Mouse (Mus musculus) embryonic facial prominence, embryonic 12.5 days (tissue): Measurements from ENCODE around the gene Ints12. TPM values are rescaled to one million over a fixed set of nuclear protein-coding genes. Genes with fewer than 3 reads are reported as not detected.

Source experiments
- ATAC-seq: fragments of 200-750 bp; cut with Nextera tagmentation; 2 replicates; pipeline ENCODE4 v1.8.0; 2017; ENCODE audit not compliant: insufficient number of reproducible peaks, insufficient read depth, low FRiP score, low TSS enrichment
- H3K27ac ChIP-seq: fragments of 300-500 bp; sonication (generic); 2 replicates; pipeline ENCODE4 v1.5.1; 2016; ENCODE audit warnings: mild to moderate bottlenecking
- H3K27me3 ChIP-seq: fragments of 300-500 bp; sonication (generic); 2 replicates; pipeline ENCODE4 v1.6.1; 2016; ENCODE audit warnings: mild to moderate bottlenecking, moderate library complexity
- H3K36me3 ChIP-seq: fragments of 300-500 bp; sonication (generic); 2 replicates; pipeline ENCODE4 v1.6.1; 2016; ENCODE audit warnings: mild to moderate bottlenecking
- H3K4me1 ChIP-seq: fragments of 300-500 bp; sonication (generic); 2 replicates; pipeline ENCODE4 v1.6.1; 2016
- H3K4me2 ChIP-seq: fragments of 300-500 bp; sonication (generic); replicated peaks from 2 replicates; pipeline ENCODE4 v1.6.1; 2016; ENCODE audit warnings: mild to moderate bottlenecking, moderate library complexity
- H3K4me3 ChIP-seq: fragments of 300-500 bp; sonication (generic); 2 replicates; pipeline ENCODE4 v1.5.1; 2016; ENCODE audit warnings: mild to moderate bottlenecking
- H3K9ac ChIP-seq: fragments of 300-500 bp; sonication (generic); 2 replicates; pipeline ENCODE4 v1.6.1; 2016; ENCODE audit warnings: mild to moderate bottlenecking, moderate library complexity
- H3K9me3 ChIP-seq: fragments of 300-500 bp; sonication (generic); 2 replicates; pipeline ENCODE4 v1.6.1; 2016; ENCODE audit warnings: mild to moderate bottlenecking, moderate library complexity
- WGBS: fragments of 180-500 bp; shearing (Covaris S2); methylation state at CpG from one replicate; pipeline ENCODE4 v1.1.7; 2016; 5-methylcytosine and 5-hydroxymethylcytosine counted together
- polyA plus RNA-seq: library from polyadenylated mRNA; unstranded; fragments of >200 nt; fragmentation: Nextera tagmentation; extraction: Ambion mirVana; gene quantifications from 2 replicates; pipeline ENCODE4 v1.2.1, GENCODE M21; 2016

Gene Ints12
- polyA plus RNA-seq, 1 experiment from 2014 or later = 24.4 TPM

GRCm38 (mm10) chr3:133098336-133098735 lies 6.7 kb downstream of the Ints12 start:
- Histone ChIP-seq H3K27ac (no peak overlapping the region), H3K4me1 (peaks cover under 1% of the 10 kb centered on the region), H3K4me3 (no peak overlapping the region), H3K27me3 (no peaks in the 10 kb centered on the region), H3K9me3 (no peaks in the 10 kb centered on the region), H3K4me2 (no peak overlapping the region), H3K9ac (no peak overlapping the region), H3K36me3 (peaks cover 33% of the 10 kb centered on the region)
- 94% methylated on average over 4 of the region's 4 CpGs for WGBS
- no peak for ATAC-seq

GRCm38 (mm10) chr3:133098909-133099308 lies 7.3 kb downstream of the Ints12 start:
- Histone ChIP-seq H3K36me3 (peaks cover 39% of the 10 kb centered on the region), H3K27ac (no peak overlapping the region)
- ATAC-seq = no peak

GRCm38 (mm10) chr3:133103768-133104167 lies 12.1 kb downstream of the Ints12 start:
- Histone ChIP-seq H3K36me3 (peaks cover 57% of the 10 kb centered on the region), H3K4me1 (no peaks in the 10 kb centered on the region), H3K9me3 (no peaks in the 10 kb centered on the region), H3K9ac (no peak overlapping the region), H3K4me3 (no peak overlapping the region), H3K27ac (no peak overlapping the region), H3K27me3 (no peaks in the 10 kb centered on the region), H3K4me2 (no peak overlapping the region)
- ATAC-seq = no peak
- WGBS = 87% methylated on average over 3 of the region's 3 CpGs

More at GRCm38 (mm10) chr3:133098909-133099308, 7.3 kb downstream of the Ints12 start:
- Histone ChIP-seq H3K4me3 (no peak overlapping the region), H3K27me3 (no peaks in the 10 kb centered on the region), H3K9me3 (no peaks in the 10 kb centered on the region), H3K4me2 (no peak overlapping the region), H3K4me1 (no peaks in the 10 kb centered on the region; the same call in 1 of the 2 replicates), H3K9ac (no peak overlapping the region)
- 85% methylated on average over 2 of the region's 2 CpGs for WGBS

- no peak overlapping the region for H3K27ac ChIP-seq
- H3K4me3 ChIP-seq = no peak overlapping the region
- no peak overlapping the region for H3K4me2 ChIP-seq
- no peak for ATAC-seq
- no peaks in the 10 kb centered on the region for H3K9me3 ChIP-seq
- H3K9ac ChIP-seq = no peak overlapping the region
- H3K27me3 ChIP-seq = no peaks in the 10 kb centered on the region
- no peaks in the 10 kb centered on the region for H3K4me1 ChIP-seq
- peaks cover 58% of the 10 kb centered on the region for H3K36me3 ChIP-seq
- 91% methylated on average over 3 of the region's 3 CpGs for WGBS
These were observed 12.8 kb downstream of the Ints12 start for GRCm38 (mm10) chr3:133104436-133104835.

- H3K27ac ChIP-seq = no peak overlapping the region
- no peak for ATAC-seq
- no peak overlapping the region for H3K4me2 ChIP-seq
- 95% methylated on average over 4 of the region's 4 CpGs for WGBS
- no peak overlapping the region for H3K4me3 ChIP-seq
- no peaks in the 10 kb centered on the region for H3K4me1 ChIP-seq
- no peaks in the 10 kb centered on the region for H3K9me3 ChIP-seq
- H3K36me3 ChIP-seq = peaks cover 36% of the 10 kb centered on the region
- H3K27me3 ChIP-seq = no peaks in the 10 kb centered on the region
- H3K9ac ChIP-seq = no peak overlapping the region
These were observed 17.1 kb downstream of the Ints12 start for GRCm38 (mm10) chr3:133108731-133109130.

GRCm38 (mm10) chr3:133109844-133110243 lies 18.2 kb downstream of the Ints12 start:
- no peak overlapping the region for H3K4me2 ChIP-seq
- 86% methylated on average over 4 of the region's 4 CpGs for WGBS
- peaks cover 27% of the 10 kb centered on the region for H3K36me3 ChIP-seq
- H3K9me3 ChIP-seq = no peaks in the 10 kb centered on the region
- no peaks in the 10 kb centered on the region for H3K4me1 ChIP-seq
- no peak overlapping the region for H3K4me3 ChIP-seq
- H3K9ac ChIP-seq = no peak overlapping the region
- no peak for ATAC-seq
- H3K27me3 ChIP-seq = no peaks in the 10 kb centered on the region
- H3K27ac ChIP-seq = no peak overlapping the region

GRCm38 (mm10) chr3:133111741-133112140 lies 20.1 kb downstream of the Ints12 start:
- H3K4me2 ChIP-seq = no peak overlapping the region
- H3K9me3 ChIP-seq = no peaks in the 10 kb centered on the region
- H3K36me3 ChIP-seq = peaks cover 18% of the 10 kb centered on the region
- H3K4me3 ChIP-seq = no peak overlapping the region
- no peak overlapping the region for H3K9ac ChIP-seq
- no peak overlapping the region for H3K27ac ChIP-seq
- no peaks in the 10 kb centered on the region for H3K27me3 ChIP-seq
- ATAC-seq = no peak
- no peaks in the 10 kb centered on the region for H3K4me1 ChIP-seq
- 38% methylated on average over 2 of the region's 2 CpGs for WGBS

GRCm38 (mm10) chr3:133113281-133113680 lies 21.6 kb downstream of the Ints12 start:
- H3K4me1 ChIP-seq = no peaks in the 10 kb centered on the region
- no peaks in the 10 kb centered on the region for H3K27me3 ChIP-seq
- H3K4me3 ChIP-seq = no peak overlapping the region
- H3K4me2 ChIP-seq = no peak overlapping the region
- no peak overlapping the region for H3K27ac ChIP-seq
- no peak for ATAC-seq
- no peak overlapping the region for H3K9ac ChIP-seq
- peaks cover 9% of the 10 kb centered on the region for H3K36me3 ChIP-seq
- 21% methylated on average over 1 of the region's 1 CpGs for WGBS
- no peaks in the 10 kb centered on the region for H3K9me3 ChIP-seq

- ATAC-seq = no peak
- WGBS = 88% methylated on average over 5 of the region's 5 CpGs
These were observed 39.7 kb downstream of the Ints12 start for GRCm38 (mm10) chr3:133131372-133131771.

GRCm38 (mm10) chr3:133132611-133133010 lies 41.0 kb downstream of the Ints12 start:
- no peak overlapping the region for H3K4me2 ChIP-seq
- H3K4me3 ChIP-seq = no peak overlapping the region
- no peak for ATAC-seq
- 70% methylated on average over 8 of the region's 8 CpGs for WGBS
- H3K4me1 ChIP-seq = no peaks in the 10 kb centered on the region
- no peaks in the 10 kb centered on the region for H3K27me3 ChIP-seq
- H3K27ac ChIP-seq = no peak overlapping the region
- no peaks in the 10 kb centered on the region for H3K36me3 ChIP-seq
- H3K9me3 ChIP-seq = no peaks in the 10 kb centered on the region
- H3K9ac ChIP-seq = no peak overlapping the region

More at GRCm38 (mm10) chr3:133131372-133131771, 39.7 kb downstream of the Ints12 start:
- H3K9me3 ChIP-seq = no peaks in the 10 kb centered on the region
- no peak overlapping the region for H3K4me2 ChIP-seq
- H3K4me3 ChIP-seq = no peak overlapping the region
- H3K27me3 ChIP-seq = no peaks in the 10 kb centered on the region
- H3K36me3 ChIP-seq = no peaks in the 10 kb centered on the region
- no peak overlapping the region for H3K27ac ChIP-seq
- H3K4me1 ChIP-seq = no peaks in the 10 kb centered on the region
- no peak overlapping the region for H3K9ac ChIP-seq

GRCm38 (mm10) chr3:133141877-133142276 lies 50.2 kb downstream of the Ints12 start:
- Histone ChIP-seq H3K36me3 (no peaks in the 10 kb centered on the region), H3K27me3 (no peaks in the 10 kb centered on the region), H3K4me2 (no peak overlapping the region), H3K9me3 (no peaks in the 10 kb centered on the region), H3K27ac (no peak overlapping the region), H3K4me1 (no peaks in the 10 kb centered on the region), H3K9ac (no peak overlapping the region), H3K4me3 (no peak overlapping the region)
- ATAC-seq = no peak
- 88% methylated on average over 6 of the region's 6 CpGs for WGBS

GRCm38 (mm10) chr3:133144511-133145147 lies 53.0 kb downstream of the Ints12 start:
- no peak for ATAC-seq
- no peak overlapping the region for H3K4me2 ChIP-seq
- H3K27ac ChIP-seq = no peak overlapping the region
- H3K9ac ChIP-seq = no peak overlapping the region
- no peaks in the 10 kb centered on the region for H3K27me3 ChIP-seq
- no peaks in the 10 kb centered on the region for H3K4me1 ChIP-seq
- H3K9me3 ChIP-seq = no peaks in the 10 kb centered on the region
- H3K4me3 ChIP-seq = no peak overlapping the region
- no peaks in the 10 kb centered on the region for H3K36me3 ChIP-seq
- WGBS = 88% methylated on average over 6 of the region's 6 CpGs
